Mouse (Mus musculus) liver, embryonic 14.5 days (tissue): ENCODE data around the gene Mrm1. TPM values are rescaled to one million over a fixed set of nuclear protein-coding genes. Genes with fewer than 3 reads are reported as not detected.

Experiments used
- ATAC-seq: fragments of 200-750 bp; cut with Nextera tagmentation; 2 replicates; pipeline ENCODE4 v1.8.0; 2017; ENCODE audit warnings: moderate number of reproducible peaks, mild to moderate bottlenecking, moderate library complexity; ENCODE audit not compliant: insufficient read depth
- DNase-seq, 3 experiments: peaks; one replicate each; pipeline ENCODE4 v3.0.0-alpha.2; 2012 to 2013; ENCODE audit warnings: low read depth in 3 of 3, low spot score in 3 of 3
- H3K27ac ChIP-seq: fragments of 300-500 bp; sonication (generic); 2 replicates; pipeline ENCODE4 v1.5.1; 2014; ENCODE audit warnings: moderate library complexity, mild to moderate bottlenecking, control low read depth, inconsistent platforms
- H3K27me3 ChIP-seq: fragments of 300-500 bp; sonication (generic); 2 replicates; pipeline ENCODE4 v1.6.1; 2014; ENCODE audit warnings: mild to moderate bottlenecking, low read length, moderate library complexity; ENCODE audit not compliant: control insufficient read depth, insufficient read depth
- H3K36me3 ChIP-seq: fragments of 300-500 bp; sonication (generic); replicated peaks from 2 replicates; pipeline ENCODE4 v1.6.1; 2014; ENCODE audit warnings: low read depth; ENCODE audit not compliant: control insufficient read depth, insufficient read depth
- H3K4me1 ChIP-seq, 2 experiments: fragments of 200-500 bp in 1 of 2; fragments of 300-500 bp in 1 of 2; sonication (generic) in 1 of 2; replicated peaks; 2 replicates each; pipeline ENCODE4 v1.6.1; 2012 to 2014; ENCODE audit warnings: antibody characterized with exemption in 1 of 2, inconsistent platforms in 1 of 2, low read length in 1 of 2; ENCODE audit not compliant: control insufficient read depth in 2 of 2, insufficient read depth in 2 of 2
- H3K4me2 ChIP-seq: fragments of 300-500 bp; sonication (generic); 2 replicates; pipeline ENCODE4 v1.6.1; 2014; ENCODE audit warnings: low read depth, mild to moderate bottlenecking, control low read depth, moderate library complexity
- H3K4me3 ChIP-seq, 2 experiments: fragments of 200-500 bp in 1 of 2; fragments of 300-500 bp in 1 of 2; sonication (generic) in 1 of 2; 2 replicates each; pipeline ENCODE4 v1.5.1; 2012 to 2014; ENCODE audit warnings: low read depth in 2 of 2, low read length in 2 of 2, mild to moderate bottlenecking in 2 of 2, control low read depth in 1 of 2, inconsistent platforms in 1 of 2, moderate library complexity in 1 of 2; ENCODE audit not compliant: insufficient read depth in 1 of 2
- H3K9ac ChIP-seq: fragments of 300-500 bp; sonication (generic); replicated peaks from 2 replicates; pipeline ENCODE4 v1.6.1; 2014; ENCODE audit warnings: mild to moderate bottlenecking, control low read depth, moderate library complexity
- H3K9me3 ChIP-seq: fragments of 300-500 bp; sonication (generic); 2 replicates; pipeline ENCODE4 v1.6.1; 2016; ENCODE audit warnings: low read length, mixed read lengths; ENCODE audit not compliant: control insufficient read depth
- CTCF ChIP-seq: IDR thresholded peaks from 2 replicates; pipeline ENCODE4 v1.5.1; 2016; ENCODE audit warnings: antibody characterized with exemption, low read depth, control low read depth
- EP300 ChIP-seq: IDR thresholded peaks from 2 replicates; pipeline ENCODE4 v1.6.1; 2016; ENCODE audit warnings: antibody characterized with exemption, low read depth
- WGBS: fragments of 180-500 bp; shearing (Covaris S2); extraction: QIAGEN DNeasy Blood & Tissue Kit; methylation state at CpG from one replicate; pipeline ENCODE4 v1.1.7; 2014; ENCODE audit not compliant: insufficient replicate concordance; 5-methylcytosine and 5-hydroxymethylcytosine counted together
- polyA plus RNA-seq, 2 experiments: library from polyadenylated mRNA; depleted of rRNA in 1 of 2; stranded (reverse) in 1 of 2; unstranded in 1 of 2; fragments of >200 nt; fragmentation: Nextera tagmentation in 1 of 2; extraction: Ambion mirVana in 1 of 2; gene quantifications; 2 replicates each; pipeline versions ENCODE4 v1.2.1 to v1.2.3; 2012 to 2014

Mrm1 gene
- polyA plus RNA-seq, 2 experiments: 12.0 to 19.7 TPM

DNA sequence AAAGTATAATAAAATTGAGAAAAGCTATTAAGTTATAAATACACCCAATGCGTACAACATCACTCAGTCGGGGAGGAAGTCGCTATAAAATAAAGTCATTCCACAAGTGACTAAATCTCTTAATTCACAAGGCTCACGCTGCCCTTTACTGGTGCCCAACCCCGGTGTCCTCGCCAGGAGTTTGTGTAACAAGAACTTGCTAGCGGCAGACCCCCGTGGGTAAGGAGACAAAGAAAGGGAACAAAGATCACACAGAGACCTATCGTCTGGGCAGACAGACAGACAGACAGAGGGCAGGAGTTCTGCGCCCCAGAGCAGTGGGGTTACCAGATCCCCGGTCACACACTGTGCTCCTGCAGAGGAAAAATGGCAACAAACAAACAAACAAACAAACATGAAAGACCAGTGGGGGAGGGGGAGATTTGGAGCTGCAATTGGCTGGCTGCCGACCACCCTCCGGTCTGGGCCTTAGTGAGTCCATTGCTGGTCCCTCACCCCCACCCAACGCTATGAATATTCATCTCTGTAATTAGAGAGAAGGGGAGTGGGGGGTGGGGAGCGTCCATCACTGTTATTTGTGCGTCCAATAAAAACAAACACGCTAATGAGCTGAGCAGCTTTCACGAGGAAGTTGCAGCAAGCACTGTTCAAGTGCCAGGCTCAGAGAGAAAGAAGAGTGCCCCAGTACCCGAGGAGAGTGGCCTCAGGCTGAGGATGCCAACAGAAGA is 39.0 kb downstream of the Mrm1 start:
- H3K27ac ChIP-seq: no peak overlapping the region
- H3K4me3 ChIP-seq: no peak overlapping the region
- no peak overlapping the region for H3K4me2 ChIP-seq
- H3K36me3 ChIP-seq: no peaks in the 10 kb centered on the region
- TF ChIP-seq EP300: no peak
- TF ChIP-seq CTCF: no peak
- DNase-seq (no peak), ATAC-seq (no peak)
- no peaks in the 10 kb centered on the region for H3K9me3 ChIP-seq
- peaks cover 24% of the 10 kb centered on the region for H3K27me3 ChIP-seq
- 5% methylated on average over 19 of the region's 19 CpGs for WGBS
- no peak overlapping the region for H3K9ac ChIP-seq
- no peaks in the 10 kb centered on the region for H3K4me1 ChIP-seq

- no peak for ATAC-seq
Observed at GRCm38 (mm10) chr11:84775560-84775959, 43.8 kb downstream of the Mrm1 start.

GRCm38 (mm10) chr11:84774870-84775514 is 44.3 kb downstream of the Mrm1 start:
- WGBS: 57% methylated on average over 13 of the region's 13 CpGs
- TF ChIP-seq CTCF: no peak
- no peak for TF ChIP-seq EP300
- DNase-seq (no peak), ATAC-seq (no peak)
- Histone ChIP-seq H3K9ac (no peak overlapping the region), H3K4me3 (no peak overlapping the region), H3K4me2 (no peak overlapping the region), H3K27me3 (peaks cover 10% of the 10 kb centered on the region), H3K9me3 (no peaks in the 10 kb centered on the region), H3K27ac (no peak overlapping the region), H3K4me1 (no peaks in the 10 kb centered on the region), H3K36me3 (no peaks in the 10 kb centered on the region)

More at GRCm38 (mm10) chr11:84775560-84775959, 43.8 kb downstream of the Mrm1 start:
- no peak for DNase-seq
- no peak overlapping the region for H3K4me2 ChIP-seq
- H3K27ac ChIP-seq: no peak overlapping the region
- peaks cover 16% of the 10 kb centered on the region for H3K27me3 ChIP-seq
- H3K36me3 ChIP-seq: no peaks in the 10 kb centered on the region
- H3K9ac ChIP-seq: no peak overlapping the region
- 11% methylated on average over 4 of the region's 4 CpGs for WGBS
- H3K9me3 ChIP-seq: no peaks in the 10 kb centered on the region
- TF ChIP-seq CTCF: no peak
- H3K4me1 ChIP-seq: no peaks in the 10 kb centered on the region
- H3K4me3 ChIP-seq: no peak overlapping the region

- TF ChIP-seq CTCF (no peak), EP300 (no peak)
- Histone ChIP-seq H3K27me3 (peaks cover 14% of the 10 kb centered on the region), H3K27ac (no peak overlapping the region), H3K36me3 (no peaks in the 10 kb centered on the region), H3K9ac (no peak overlapping the region), H3K9me3 (no peaks in the 10 kb centered on the region), H3K4me2 (no peak overlapping the region), H3K4me3 (no peak overlapping the region), H3K4me1 (no peaks in the 10 kb centered on the region)
- ATAC-seq (no peak), DNase-seq (no peak)
- whole genome bisulfite sequencing: 59% methylated on average over 6 of the region's 6 CpGs
Observed at GRCm38 (mm10) chr11:84767898-84768297, 51.4 kb downstream of the Mrm1 start.

DNA sequence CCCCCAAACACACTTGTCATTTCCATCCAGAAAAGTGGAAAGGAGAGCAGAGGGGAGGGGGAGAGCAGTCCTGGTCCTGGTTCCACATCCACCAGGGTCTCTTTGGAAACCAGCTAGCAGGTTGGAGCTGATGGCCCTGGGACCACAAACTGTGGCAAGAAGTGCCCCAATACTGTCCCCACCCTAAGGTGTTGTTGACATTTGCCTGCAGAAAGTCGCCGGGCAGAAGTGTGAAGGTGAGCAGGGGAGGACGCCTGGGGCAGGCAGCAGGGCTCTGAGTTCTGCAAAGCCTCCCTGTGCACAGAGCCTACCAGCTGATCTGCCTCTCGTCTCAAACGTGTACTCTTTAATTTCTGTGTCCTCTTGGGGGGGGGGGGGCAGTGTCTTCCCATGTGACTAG is 54.2 kb downstream of the Mrm1 start:
- TF ChIP-seq CTCF (no peak), EP300 (no peak)
- H3K27me3 ChIP-seq: peaks cover 14% of the 10 kb centered on the region
- no peak for ATAC-seq
- H3K36me3 ChIP-seq: no peaks in the 10 kb centered on the region
- H3K4me2 ChIP-seq: no peak overlapping the region
- no peak for DNase-seq
- H3K4me1 ChIP-seq: no peaks in the 10 kb centered on the region
- no peak overlapping the region for H3K9ac ChIP-seq
- no peaks in the 10 kb centered on the region for H3K9me3 ChIP-seq
- H3K4me3 ChIP-seq: no peak overlapping the region
- no peak overlapping the region for H3K27ac ChIP-seq
- 3% methylated on average over 5 of the region's 5 CpGs for WGBS
